Mouse (Mus musculus) 3134 (cell line): ENCODE results near the gene Galt.
"Not testable (repeated sequence)": the region's sequence is repeated elsewhere in the genome, so short reads cannot be mapped to it uniquely, and the experiment has no call there.

Source experiments
- DNase-seq: peaks from one replicate; pipeline ENCODE4 v3.0.0-alpha.2; 2011; ENCODE audit warnings: low spot score; ENCODE audit not compliant: insufficient read length; ENCODE audit errors: extremely low read depth

Gene Galt

DNA sequence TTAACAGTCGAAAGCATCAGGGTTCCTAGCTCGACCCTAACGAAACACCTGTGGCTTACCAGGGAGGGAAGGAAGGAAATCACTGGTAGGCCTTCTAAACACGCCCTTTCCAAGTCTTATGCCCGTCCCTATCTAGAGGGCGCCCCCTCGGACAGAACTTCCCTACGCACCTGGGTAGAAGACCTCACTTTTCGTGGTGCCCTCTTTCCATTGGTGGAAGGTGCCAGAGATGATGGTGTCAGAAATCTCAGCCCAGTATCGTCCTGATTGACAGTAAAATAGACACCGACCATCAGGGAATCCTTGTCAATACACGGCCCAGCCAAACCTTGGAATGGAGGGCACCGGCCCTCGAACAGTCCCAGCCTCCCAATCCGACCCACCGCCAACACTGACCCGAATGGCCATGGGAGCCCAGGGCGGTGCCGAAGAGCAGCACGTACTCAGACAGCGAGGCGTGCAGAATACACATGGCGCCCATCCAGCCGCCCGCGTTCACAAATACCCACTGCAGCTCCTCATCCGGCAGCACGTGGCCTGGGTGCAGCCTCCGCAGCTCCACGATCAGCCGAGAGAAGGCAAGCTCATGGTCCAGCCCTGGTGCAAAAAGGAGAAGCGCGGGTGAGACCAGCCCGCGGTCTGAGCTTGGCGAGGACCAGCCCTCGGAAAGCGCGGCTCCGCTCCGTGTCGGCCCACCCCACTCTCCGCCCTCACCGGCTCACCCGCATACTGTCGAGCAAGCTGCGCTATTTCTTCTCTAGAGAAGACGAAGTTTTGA, 14.5 kb upstream of the Galt start:
- no peak for DNase-seq

DNA sequence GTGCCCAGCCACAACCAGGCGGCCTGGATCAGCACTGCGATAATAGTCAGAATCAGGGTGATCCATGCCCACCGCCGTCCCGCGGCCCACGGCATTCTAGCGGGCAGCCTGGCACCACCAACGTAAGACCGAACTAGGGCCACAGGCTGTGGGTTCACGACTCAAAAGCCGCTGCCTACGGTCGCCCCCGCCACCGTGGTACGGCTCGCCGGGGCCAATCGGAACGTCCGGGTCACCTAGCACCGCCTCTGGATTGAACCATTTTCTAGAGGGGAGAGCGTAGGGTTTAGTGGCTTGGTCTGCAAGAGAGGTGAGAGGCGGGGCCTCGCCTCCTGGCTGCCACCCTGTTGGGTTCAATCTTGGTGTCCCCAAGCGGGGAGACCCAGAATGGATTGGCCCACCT, 13.9 kb upstream of the Galt start:
- peak; percentile 100 for DNase-seq

DNA sequence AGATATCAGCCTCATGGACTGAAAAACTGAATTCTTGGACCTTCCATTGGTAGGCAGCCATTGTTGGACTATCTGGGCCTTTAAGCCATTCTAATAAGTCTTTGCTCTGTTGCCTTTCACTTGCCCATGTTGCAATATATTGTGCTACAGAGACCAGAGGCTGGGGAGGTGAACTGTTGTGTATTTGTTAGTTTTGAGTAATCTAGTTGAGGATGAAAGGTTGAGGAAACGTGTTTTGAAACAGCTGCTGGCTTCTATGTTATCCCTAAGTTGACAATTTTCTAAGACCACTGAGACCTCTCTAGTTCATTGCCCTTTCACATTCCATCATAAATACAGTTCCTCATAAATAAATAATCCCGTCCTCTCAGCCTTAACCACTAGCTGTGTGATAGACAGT, 10.9 kb upstream of the Galt start:
- no peak for DNase-seq

DNA sequence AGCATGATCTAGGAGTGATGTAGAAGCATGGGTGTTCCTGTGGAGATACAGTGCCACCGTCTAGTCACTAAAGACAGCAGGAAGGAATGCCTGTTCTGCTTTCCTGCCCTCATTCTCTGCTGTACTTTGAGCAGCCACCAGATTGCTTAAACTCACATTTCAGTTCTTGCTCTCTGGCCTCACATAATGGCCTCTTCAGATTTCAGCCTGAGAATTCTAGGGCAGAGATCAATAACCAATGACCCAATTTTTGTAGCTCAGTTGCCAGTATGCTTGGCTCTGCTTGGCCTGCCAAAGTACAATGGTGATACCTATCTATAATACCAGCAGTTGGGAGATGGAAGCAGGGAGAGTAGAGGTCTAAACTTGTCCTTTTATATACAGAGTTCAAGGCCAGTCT, 10.0 kb upstream of the Galt start:
- DNase-seq: no peak

- peak; percentile 90 for DNase-seq
Measured at GRCm38 (mm10) chr4:41755338-41756305, 594 bp downstream of the Galt start, which contains the start of gene Sigmar1. Sigmar1 (minus strand) TSS chr4:41756157.

- DNase-seq: no peak
Measured at GRCm38 (mm10) chr4:41756440-41756839, 1.4 kb downstream of the Galt start.

GRCm38 (mm10) chr4:41757321-41757720, 2.3 kb downstream of the Galt start:
- DNase-seq: no peak

DNA sequence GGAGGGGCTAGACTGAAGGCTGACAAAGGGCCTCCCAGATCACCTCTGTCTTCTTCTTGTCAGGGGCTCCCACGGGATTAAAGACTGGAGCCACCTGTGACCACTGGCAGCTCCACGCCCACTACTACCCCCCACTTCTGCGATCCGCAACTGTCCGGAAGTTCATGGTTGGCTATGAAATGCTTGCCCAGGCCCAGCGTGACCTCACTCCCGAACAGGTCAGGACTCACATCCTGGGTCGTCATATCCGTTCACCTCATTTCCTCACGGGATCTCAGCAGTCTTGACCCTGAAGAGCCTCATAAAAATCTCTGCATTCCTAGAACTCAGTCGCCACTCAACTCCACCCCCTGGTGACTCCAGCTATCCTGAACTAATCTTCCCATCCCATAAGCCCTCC, 3.0 kb downstream of the Galt start:
- no peak for DNase-seq

GRCm38 (mm10) chr4:41758701-41759100, 3.7 kb downstream of the Galt start:
- DNase-seq: no peak

DNA sequence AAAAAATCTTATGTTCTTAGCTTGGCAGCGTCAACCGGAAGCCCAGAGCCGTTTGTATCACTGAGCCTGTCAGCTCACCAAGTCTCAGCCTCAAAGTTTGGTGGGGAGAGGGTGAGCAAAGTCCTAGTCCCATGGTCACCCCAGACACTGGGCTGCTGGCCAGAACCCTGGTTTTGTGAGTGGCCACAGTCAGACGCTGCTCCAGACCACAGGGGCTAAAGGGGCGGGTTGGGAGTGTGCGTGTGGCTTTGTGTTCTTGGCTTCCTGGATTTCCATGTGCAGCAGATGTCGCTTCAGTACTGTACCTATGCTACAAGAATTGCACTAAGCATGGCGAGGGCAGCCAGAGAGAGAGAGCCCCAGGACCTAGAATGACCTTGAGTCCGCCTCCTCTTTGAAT, 4.2 kb downstream of the Galt start:
- DNase-seq: peak; percentile 50

DNA sequence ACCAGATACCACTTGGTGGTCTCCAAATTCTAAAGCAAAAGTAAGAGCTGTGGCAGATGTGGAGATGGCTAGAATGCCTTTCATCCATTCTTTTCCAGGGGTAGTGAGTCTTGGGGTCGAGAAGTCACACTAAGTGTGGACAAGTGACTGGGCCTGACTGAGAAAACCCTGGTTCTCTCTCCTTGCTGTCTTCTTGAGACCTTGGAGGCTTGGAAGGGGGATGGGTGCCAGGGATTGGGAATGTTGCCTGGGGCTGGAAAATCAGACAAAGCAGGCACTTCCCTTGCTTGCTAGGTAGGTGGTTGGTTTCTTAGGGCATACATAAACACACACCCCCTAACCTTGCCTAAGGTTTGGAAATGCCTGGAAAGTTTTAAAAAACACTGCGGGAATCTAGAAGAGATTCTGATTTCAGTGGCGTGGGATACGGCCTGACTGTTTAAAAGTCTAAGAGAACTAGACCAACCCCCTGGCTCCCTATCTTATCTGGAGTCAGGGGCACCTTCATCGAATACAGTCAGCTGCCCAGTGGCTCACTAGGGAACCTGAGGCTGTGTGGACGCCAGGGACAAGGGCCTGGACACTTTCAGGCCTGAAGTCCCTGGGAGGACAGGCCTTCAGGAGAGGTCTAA, 4.7 kb downstream of the Galt start:
- DNase-seq: no peak

DNA sequence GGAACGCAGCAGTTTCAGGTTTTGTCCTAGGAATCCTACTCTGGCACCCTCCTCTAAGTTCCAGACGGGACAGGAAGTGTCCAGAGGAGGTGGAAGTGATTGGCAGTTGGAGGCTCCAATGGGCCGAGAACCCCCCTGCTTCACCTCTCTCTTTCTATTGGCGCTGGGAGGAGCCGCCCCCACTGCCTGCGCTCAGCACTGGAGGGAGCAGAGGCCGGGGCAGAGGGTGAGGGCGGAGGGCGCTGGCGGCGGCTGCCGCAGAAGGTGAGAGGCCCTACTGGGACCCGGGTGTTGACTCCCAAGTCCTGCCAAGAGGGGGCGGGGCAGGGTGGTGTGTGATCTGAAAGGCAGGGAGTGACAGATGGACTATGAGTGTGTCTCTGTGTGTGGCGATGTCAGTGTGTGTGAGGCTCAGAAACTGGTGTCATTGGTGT, 5.3 kb downstream of the Galt start:
- DNase-seq: peak; percentile 96

GRCm38 (mm10) chr4:41760911-41761310, 5.9 kb downstream of the Galt start:
- DNase-seq: no peak

GRCm38 (mm10) chr4:41761680-41762079, 6.7 kb downstream of the Galt start:
- no peak for DNase-seq

DNA sequence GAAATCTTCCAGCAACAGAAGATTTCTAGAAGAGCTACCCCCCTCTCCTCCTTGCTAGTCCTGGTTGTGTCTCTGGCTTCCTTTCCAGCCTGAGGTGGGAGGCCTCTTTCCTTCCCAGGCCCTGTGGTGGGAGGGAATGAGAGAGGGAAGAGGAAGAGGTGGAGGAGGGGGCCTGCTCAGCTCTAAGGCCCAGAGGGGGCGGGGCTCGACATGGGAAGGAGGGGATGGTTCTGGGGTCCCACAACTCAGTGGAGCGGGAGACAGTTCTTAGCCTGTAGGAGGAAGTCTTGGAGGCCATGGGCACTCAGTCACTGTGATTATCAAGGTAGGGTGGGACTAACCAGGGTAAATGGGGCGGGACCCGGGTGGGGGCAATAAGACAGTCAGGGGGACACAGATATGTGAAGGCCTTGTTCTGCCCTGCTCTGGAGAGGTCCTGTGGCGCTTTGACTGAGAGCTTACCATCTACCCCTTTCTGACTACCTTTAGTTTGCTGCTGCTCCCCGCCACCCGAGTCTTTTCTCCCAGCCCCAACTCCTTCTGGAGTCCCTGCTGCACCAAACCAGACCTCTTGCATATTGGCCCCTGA, 7.2 kb downstream of the Galt start:
- DNase-seq: no peak

GRCm38 (mm10) chr4:41762688-41763114, 7.7 kb downstream of the Galt start:
- DNase-seq: not testable (repeated sequence)

- DNase-seq: not testable (repeated sequence)
Measured at GRCm38 (mm10) chr4:41763176-41763575, 8.1 kb downstream of the Galt start.

DNA sequence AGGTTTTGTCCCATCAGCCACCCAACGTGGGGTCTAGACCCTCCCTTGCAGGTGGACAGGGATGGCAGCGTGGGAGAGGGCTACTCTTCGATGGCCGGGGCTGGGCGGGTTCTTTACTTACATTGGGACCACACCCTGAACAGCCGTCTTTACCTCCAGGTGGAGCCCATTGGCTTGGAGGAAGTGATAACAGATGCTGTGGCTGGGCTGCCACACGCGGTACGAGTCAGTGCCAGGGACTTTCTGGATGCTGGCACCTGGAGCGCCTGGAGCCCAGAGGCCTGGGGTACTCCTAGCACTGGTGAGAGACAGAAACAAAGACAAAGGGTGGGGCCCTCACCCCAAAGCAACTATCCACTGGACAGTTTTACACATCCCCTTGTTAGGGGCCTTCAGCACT, 12.3 kb downstream of the Galt start:
- not testable (repeated sequence) for DNase-seq

- not testable (repeated sequence) for DNase-seq
Measured at GRCm38 (mm10) chr4:41772946-41773345, 17.9 kb downstream of the Galt start.

DNA sequence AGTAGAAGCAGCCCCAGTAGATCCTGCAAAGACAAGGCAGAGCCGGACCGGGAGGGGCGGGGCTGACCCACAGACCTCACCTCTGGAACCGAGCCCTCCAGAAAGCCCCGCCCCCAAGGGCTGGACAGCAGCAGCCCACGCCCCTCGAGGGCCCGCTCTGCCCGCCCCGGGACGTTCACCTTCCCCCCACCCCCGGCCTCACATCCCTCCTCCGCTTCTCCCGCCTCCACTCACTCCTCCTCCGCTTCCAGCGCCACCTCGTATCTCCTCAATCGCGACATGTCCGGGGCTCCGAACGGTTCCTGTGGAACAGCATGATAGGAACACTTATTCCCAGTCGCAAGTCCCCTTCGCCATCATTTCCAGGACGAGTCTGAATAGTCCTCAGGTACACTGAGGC, 18.5 kb downstream of the Galt start:
- peak; percentile 83 for DNase-seq

- peak; percentile 77 for DNase-seq
Measured at GRCm38 (mm10) chr4:41774002-41774401, 19.0 kb downstream of the Galt start, which contains the start of gene Ccl27a. Ccl27a (minus strand) TSS chr4:41774247.
